Mouse (Mus musculus) c-Kit-negative CD71-positive TER-119-positive erythroid progenitor cells, embryonic 14.5 days (primary cell): ENCODE results near the gene Nsmce4a.
"Not testable (repeated sequence)": the region's sequence is repeated elsewhere in the genome, so short reads cannot be mapped to it uniquely, and the experiment has no call there.

Experiments used
- DNase-seq: peaks from one replicate; pipeline ENCODE4 v3.0.0-alpha.2; 2013; ENCODE audit warnings: low read depth, low spot score

Nsmce4a gene

GRCm38 (mm10) chr7:130572821-130573220 lies at the start of gene Nsmce4a:
Gene Nsmce4a (minus strand): TSS chr7:130573118.
- DNase-seq: no peak

- no peak for DNase-seq
Observed at GRCm38 (mm10) chr7:130622359-130622758, 49.4 kb upstream of the Nsmce4a start.

- DNase-seq: no peak
Observed at GRCm38 (mm10) chr7:130621953-130622352, 49.0 kb upstream of the Nsmce4a start.

GRCm38 (mm10) chr7:130621068-130621467 lies 48.1 kb upstream of the Nsmce4a start:
- DNase-seq: no peak

GRCm38 (mm10) chr7:130617591-130617990 lies 44.7 kb upstream of the Nsmce4a start:
- DNase-seq: no peak

GRCm38 (mm10) chr7:130613973-130614372 lies 41.1 kb upstream of the Nsmce4a start:
- DNase-seq: no peak

GRCm38 (mm10) chr7:130606958-130607357 lies 34.0 kb upstream of the Nsmce4a start:
- no peak for DNase-seq

- no peak for DNase-seq
Observed at GRCm38 (mm10) chr7:130605111-130605510, 32.2 kb upstream of the Nsmce4a start.

- no peak for DNase-seq
Observed at GRCm38 (mm10) chr7:130604390-130604789, 31.5 kb upstream of the Nsmce4a start.

- DNase-seq: no peak
Observed at GRCm38 (mm10) chr7:130603556-130603955, 30.6 kb upstream of the Nsmce4a start.

GRCm38 (mm10) chr7:130602804-130603203 lies 29.9 kb upstream of the Nsmce4a start:
- no peak for DNase-seq

GRCm38 (mm10) chr7:130600546-130600945 lies 27.6 kb upstream of the Nsmce4a start:
- DNase-seq: no peak

GRCm38 (mm10) chr7:130600074-130600473 lies 27.2 kb upstream of the Nsmce4a start:
- no peak for DNase-seq

GRCm38 (mm10) chr7:130597546-130597945 lies 24.6 kb upstream of the Nsmce4a start:
- DNase-seq: no peak

- not testable (repeated sequence) for DNase-seq
Observed at GRCm38 (mm10) chr7:130596079-130596855, 23.3 kb upstream of the Nsmce4a start.

GRCm38 (mm10) chr7:130593375-130594239 lies 20.7 kb upstream of the Nsmce4a start:
- not testable (repeated sequence) for DNase-seq

GRCm38 (mm10) chr7:130592975-130593374 lies 20.1 kb upstream of the Nsmce4a start:
- DNase-seq: not testable (repeated sequence)

GRCm38 (mm10) chr7:130590845-130591437 lies 18.0 kb upstream of the Nsmce4a start:
- no peak for DNase-seq

GRCm38 (mm10) chr7:130590081-130590828 lies 17.3 kb upstream of the Nsmce4a start:
- no peak for DNase-seq

GRCm38 (mm10) chr7:130586521-130587072 lies 13.7 kb upstream of the Nsmce4a start:
- DNase-seq: no peak

- no peak for DNase-seq
Observed at GRCm38 (mm10) chr7:130578607-130579006, 5.7 kb upstream of the Nsmce4a start.
